Mouse (Mus musculus): ENCODE data around the gene Bpgm.

Bpgm gene

GRCm38 (mm10) chr6:34528131-34528530, 52.1 kb downstream of the Bpgm start:
- no peak for DNase-seq (ENCODE audit: extremely low spot score)

GRCm38 (mm10) chr6:34529992-34530391, 54.0 kb downstream of the Bpgm start:
- DNase-seq (ENCODE audit: extremely low spot score) = no peak

DNA sequence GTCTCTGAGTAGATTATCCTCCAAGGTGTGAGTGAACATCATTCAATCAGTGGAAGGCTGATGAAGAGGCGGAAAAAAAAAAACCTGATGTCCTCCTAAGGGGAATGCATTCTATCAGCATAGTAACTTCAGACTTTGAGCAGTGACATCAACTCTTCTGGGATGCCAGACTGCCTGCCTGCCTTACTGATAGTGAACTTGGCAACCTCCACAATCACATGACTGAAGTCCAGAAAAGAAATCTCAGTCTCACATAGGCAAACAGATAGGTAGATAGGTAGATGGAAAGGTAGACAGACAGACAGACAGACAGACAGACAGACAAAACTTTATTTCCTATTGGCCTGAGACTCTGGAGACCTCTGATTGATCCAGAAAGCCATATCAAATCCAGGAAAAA, 57.0 kb downstream of the Bpgm start:
- no peak for DNase-seq (ENCODE audit: extremely low spot score)

GRCm38 (mm10) chr6:34533896-34534295, 57.9 kb downstream of the Bpgm start:
- DNase-seq (ENCODE audit: extremely low spot score) = no peak

- DNase-seq (ENCODE audit: extremely low spot score) = no peak
Observed at GRCm38 (mm10) chr6:34542866-34543265, 66.9 kb downstream of the Bpgm start.

GRCm38 (mm10) chr6:34543303-34544206, 67.5 kb downstream of the Bpgm start:
- no peak for DNase-seq (ENCODE audit: extremely low spot score)

GRCm38 (mm10) chr6:34544207-34544602, 68.2 kb downstream of the Bpgm start:
- DNase-seq (ENCODE audit: extremely low spot score) = no peak

DNA sequence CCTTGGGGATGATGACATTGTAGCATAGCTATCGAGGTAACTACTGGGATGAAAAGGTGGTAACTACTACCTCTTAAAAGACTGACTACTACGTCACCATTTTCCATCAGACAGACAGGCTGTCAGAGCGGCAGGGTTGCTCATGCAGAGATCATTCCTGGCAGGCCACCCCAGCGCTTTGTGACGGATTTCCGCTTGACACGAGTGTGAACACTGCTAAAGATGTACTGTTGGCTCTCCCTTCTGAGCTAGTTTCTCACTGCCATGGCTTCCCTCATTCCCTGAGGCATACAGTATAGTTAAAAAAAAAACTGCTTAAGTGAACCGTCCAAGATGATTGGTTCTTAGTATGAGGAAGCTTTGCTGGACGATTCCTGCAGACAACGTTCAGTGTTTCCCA, 69.3 kb downstream of the Bpgm start:
- no peak for DNase-seq (ENCODE audit: extremely low spot score)

DNA sequence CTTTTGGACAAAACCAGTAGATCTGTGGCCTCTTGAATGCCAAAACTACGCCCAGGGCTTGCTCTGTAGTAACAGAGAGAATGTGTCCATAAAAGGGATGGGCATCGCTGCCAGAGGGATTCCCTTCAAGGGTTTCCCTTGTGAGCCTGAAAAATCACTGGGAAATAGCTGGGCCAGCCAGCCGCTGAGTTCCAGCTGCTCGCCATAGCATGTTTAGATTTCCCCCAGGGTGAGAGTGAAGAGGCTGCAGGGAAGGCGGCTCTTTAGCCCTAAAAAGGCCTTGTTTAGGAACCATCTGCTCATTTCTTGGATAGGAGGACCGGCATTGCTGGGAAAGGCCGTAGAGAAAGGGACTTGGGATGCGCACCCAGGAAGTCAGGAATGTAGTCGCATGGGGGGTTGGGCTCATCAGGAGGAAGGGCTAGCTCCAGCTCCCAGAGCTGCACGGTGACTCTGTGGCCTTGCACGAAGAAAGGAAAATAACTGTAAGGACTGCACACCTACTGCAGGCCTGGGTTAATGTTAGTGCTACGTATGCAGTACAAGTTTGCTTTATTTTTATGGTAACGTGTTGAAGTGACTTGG, 72.5 kb downstream of the Bpgm start:
- DNase-seq (ENCODE audit: extremely low spot score) = no peak

DNA sequence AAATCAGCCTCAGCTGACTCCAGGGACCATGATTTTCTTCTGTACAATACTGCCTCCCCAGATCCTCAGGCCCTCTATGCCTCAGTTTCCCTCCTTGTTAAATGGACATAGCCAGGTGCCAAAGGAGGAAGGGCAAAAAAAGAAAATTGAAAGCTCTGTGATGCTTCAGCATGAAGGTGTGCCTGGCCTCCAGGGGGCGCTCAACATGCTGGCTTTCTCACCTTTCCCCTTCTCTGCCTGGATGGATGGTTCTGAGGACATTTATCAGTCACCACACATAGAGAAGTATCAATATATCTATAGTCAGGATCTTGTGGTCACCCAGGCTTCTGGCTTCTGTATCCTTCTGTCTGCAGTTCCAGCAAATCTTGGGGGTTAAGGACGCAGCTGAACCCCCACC, 73.0 kb downstream of the Bpgm start:
- DNase-seq (ENCODE audit: extremely low spot score) = peak; percentile 46

DNA sequence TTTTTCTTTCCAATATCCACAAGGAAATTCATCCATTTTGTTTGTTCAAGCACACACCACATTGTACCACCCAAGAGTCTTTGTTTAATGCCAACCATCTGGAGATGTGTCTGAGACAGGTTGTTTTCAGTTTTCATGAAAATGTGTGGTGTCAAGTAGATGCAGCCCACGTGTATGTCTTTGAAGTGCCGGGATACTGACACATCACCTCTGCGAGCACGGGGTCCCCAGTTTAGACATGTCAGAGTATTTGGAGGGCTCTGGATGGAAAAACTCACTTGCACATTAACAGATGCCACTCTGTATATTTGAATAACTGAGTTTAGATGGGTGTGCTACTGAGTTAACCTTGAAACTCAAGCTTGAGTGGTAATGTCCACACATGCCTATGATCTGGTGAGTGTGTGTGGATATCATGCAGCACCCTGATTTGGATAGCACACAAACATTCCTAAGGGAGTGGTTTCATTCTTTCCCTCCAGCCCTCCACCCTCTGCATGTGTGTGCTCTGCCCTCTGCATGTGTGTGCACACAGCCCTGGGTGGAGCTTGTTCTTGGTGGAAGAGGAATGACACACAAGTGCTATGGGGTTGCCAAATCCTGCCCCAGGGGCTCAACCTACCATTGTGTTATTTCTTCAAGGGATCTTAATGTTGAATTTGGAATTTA, 76.6 kb downstream of the Bpgm start:
- no peak for DNase-seq (ENCODE audit: extremely low spot score)

DNA sequence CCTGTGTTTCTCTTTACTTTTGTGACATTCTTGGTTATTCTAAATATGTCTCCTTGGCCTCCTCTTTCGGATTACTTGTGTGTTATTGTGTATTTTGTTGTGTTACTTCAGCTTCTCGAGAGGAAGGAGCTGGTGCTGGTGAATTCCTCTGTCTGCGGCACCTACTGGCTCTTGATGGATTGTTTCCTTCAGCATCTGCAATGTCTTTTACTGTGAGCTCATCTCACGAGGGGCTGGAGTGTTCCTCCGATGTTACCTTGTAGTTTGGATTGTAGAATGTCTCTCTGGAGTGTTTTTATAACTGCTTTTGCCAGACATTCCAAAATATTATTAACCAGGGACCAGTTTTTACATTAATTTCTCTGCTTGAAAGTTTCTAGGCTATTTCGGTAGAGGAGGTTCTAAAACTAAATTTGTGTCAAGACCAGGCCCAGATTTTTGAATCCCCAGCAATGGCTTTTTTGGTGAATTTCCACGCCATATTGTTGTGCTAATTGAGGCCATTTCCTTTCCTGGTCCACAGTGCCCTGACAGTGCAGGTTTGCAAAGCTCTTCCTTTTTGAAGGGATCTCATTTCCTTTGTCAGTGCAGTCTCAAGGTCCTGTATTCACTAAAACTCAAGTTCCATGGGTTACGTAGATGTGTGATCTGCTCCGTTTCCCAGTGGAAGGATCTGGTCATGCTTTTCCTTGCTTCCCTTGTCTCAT, 78.4 kb downstream of the Bpgm start:
- DNase-seq (ENCODE audit: extremely low spot score) = no peak
